Mouse (Mus musculus) adrenal gland, adult 8-10 months (tissue): ENCODE measurements around the gene Knop1. TPM values are rescaled to one million over a fixed set of nuclear protein-coding genes. Genes with fewer than 3 reads are reported as not detected.

Source experiments
- DNase-seq: peaks from one replicate; pipeline ENCODE4 v3.0.0; 2022
- total RNA-seq, 4 experiments: library from RNA; stranded (reverse); gene quantifications; 2 replicates each; pipeline ENCODE4 v1.2.4; 2022

Gene Knop1
- 10 to 100 TPM; 37.9 to 71.5 (median 56.6) TPM for total RNA-seq

- DNase-seq: no peak
Measured at GRCm38 (mm10) chr7:118855877-118856304, at the start of gene Knop1. Gene Knop1, minus strand, starts transcription at chr7:118856254.

DNA sequence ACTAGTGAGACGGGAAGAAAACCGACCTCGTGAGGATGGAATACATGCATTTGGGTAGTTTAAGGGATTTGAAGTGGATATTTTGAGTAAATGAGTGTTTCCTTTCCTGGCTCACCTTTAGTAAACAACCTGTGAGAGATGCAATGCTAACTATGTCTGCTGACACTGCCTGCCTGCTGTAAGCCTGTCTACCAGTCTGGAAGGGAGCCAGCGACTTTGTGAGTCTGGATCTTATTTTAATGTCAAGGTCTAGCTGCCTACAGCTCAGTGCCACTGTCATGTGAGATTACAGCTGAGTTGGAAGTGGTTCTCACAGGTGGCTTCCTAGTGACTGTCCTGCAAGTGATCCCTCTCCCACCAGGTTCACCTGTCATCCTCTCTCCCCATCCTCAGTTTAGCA lies 48.5 kb upstream of the Knop1 start:
- DNase-seq: peak; percentile 75

- no peak for DNase-seq
Measured at GRCm38 (mm10) chr7:118903879-118904278, 47.8 kb upstream of the Knop1 start.

DNA sequence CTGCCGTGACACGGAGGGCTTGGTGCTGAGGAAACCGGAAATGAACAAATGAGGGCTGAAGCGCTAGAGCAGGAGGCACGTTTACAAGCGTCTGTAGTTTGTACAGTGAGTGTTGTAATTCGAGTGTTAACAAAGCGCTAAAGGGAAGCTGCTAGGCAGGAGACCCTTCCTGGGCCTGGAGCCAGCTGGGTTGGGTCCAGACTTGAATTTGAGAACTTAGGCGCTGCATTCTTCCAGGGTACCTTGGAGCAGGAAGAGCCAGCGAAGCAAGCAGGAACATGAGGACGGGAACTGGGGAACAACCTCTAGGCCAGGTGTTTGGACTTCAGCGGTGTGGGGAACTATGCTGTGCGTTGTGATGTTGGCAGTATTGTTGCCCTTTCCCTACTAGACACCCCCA lies 46.9 kb upstream of the Knop1 start:
- no peak for DNase-seq

GRCm38 (mm10) chr7:118900090-118900489 lies 44.0 kb upstream of the Knop1 start:
- DNase-seq: no peak

DNA sequence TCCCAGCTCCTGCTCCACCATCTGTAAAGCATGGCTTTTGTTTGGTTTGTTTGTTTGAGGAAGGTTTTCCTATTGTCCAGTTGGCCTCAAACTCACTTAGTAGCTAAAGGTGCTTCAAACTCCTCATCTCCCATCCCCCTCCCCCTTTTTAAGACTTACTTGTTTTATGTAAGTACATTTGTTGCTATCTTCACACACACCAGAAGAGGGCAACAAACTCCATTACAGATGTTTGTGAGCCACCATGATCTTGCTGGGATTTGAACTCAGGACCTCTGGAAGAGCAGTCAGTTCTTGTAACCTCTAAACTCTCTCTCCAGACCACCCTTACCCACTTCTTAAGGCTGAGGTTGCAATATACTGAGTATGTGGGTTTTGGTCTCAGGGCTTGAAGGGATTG lies 42.0 kb upstream of the Knop1 start:
- no peak for DNase-seq

- DNase-seq: no peak
Measured at GRCm38 (mm10) chr7:118895469-118896450, 39.7 kb upstream of the Knop1 start.

DNA sequence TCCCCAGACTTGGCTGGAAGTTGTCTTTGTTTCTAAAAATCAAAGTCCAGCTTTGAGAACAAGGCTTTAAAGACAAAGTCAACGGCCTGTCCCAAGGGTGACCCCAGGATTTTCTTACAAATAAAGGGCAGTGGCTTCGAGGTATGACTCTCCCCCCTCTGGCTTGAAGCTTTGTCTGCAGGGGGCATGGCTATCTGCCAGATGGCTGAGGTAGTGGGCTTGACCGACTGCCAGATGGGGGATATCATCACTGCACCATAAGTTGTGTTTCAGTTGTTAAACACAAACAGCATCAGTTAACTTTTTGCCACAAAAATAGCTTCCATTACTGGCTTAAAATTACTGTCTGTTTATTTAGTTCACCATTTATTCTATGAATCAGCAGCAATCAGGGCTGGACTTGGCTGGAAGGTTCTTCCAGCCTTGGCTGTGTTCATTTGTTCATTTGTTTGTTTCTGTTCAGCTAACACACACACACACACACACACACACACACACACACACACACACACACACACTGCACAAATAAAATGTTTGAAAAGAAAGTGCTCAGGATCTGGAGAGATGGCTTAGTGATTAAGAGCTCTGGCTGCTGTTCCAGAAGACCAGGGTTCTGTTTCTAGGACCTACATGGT lies 33.1 kb upstream of the Knop1 start:
- DNase-seq: no peak

GRCm38 (mm10) chr7:118887303-118888055 lies 31.4 kb upstream of the Knop1 start:
- DNase-seq: no peak

DNA sequence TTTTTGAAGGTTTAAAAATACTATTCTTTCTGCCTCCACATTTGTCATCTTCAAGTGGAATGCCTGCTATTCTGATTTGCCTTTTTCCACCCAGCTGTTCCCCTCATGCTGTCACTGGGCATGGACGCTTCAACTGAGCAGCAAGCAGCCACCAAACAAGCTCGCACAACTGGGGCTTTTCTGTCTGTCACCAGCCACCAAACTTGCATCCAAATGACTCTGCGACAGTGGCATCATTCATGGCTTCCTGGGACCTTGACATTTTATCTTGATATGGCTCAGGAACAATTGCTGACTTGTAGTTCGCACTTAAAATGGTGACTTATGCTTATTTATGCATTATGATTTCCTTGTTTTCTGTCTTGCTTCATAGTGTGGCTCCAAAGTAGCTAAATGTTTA lies 28.9 kb upstream of the Knop1 start:
- peak; percentile 30 for DNase-seq

DNA sequence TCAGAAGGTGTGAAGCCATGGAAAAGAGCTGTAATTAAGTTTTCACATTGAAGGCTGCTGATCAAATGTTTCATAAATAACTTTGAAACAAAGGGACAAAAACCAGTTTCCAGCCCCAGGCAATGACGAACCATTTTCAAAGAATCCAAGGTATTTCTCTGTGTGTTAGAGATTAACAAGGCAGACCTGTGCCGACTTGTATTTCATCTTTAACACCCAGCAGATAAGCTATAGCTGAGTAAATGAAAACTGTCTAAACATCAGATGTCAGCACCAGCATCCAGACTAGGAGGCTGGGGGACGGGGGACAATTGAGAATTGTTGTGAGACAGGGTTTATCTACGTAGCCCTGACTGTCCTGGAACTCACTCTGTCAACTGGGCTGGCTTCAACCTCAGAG lies 27.9 kb upstream of the Knop1 start:
- no peak for DNase-seq

- DNase-seq: no peak
Measured at GRCm38 (mm10) chr7:118879466-118880029, 23.5 kb upstream of the Knop1 start.

GRCm38 (mm10) chr7:118865362-118865761 lies 9.3 kb upstream of the Knop1 start:
- DNase-seq: no peak

DNA sequence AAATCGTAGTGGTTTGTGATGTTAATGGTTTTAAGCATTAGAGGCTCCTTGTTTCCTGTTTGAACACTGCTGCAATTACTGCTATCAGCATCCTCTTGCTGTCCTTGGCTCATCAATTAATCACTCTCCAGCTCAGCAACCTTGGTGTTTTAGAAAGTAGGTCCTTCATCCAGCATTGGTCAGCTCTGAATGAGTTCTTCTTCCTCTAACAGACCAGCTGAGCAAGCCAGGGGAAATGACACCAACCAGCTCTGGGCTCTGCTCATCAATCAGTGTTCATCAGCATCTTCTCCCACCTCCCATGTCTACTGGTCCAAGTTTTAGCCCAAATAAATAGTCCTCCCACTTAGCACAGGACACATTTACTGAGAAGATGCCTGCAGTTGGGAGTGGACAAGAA lies 2.6 kb upstream of the Knop1 start:
- DNase-seq: peak; percentile 47

DNA sequence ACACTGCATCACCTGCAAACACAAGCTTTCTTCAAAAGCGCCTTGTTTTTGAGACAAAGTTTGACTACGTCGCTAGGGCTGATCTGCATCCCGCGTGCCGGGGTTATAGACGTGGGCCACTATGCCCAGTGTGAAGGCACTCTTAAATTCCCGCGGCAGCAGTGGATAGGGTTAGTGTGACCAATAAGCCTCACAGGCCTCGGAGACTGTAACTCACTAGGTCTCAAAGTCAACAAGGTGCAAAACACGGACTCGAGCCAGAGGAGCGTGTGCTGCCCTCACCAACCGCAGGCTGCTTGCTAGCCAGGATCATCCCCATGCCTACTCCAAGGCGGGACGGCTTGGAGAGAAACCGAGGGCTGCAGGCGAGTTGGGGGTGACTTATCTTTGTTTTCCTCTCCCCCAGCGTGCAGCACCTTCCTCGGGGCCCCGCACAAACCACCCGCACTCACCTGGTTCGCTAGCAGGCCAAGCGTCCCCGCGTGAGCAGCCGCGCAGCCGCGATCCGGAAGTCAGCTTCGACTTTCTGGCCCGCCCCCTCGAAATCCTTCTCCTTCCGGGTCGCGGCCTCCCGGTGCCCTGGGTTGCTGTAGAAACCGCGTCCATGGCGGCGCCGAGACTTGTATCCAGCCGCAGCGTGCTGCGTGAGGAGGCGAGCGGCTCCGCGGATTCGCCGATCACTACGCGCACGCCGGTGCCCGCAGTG lies 730 bp downstream of the Knop1 start, which contains the start of gene Iqck:
TSS of gene Iqck (plus strand) at position 582 of the 706 bp plus-strand sequence.
- peak; percentile 88 for DNase-seq

DNA sequence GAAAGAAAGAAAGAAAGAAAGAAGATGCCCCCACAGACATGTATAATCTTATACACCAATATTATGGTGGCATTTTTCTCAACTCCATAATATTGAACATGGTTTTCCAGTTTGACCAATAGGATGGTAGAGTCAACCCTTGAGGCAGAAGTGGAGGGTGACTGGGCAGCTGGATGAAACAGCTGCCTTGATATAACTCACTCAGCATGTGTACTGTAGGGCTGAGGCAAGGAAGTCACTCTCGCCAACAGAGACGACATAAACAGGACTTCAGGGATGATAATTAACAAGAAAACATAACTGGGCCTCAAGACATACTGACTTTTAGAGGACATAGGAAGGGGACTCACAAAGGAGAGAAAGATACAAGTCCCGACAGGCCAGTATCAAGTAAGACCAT lies 1.4 kb downstream of the Knop1 start:
- DNase-seq: no peak

DNA sequence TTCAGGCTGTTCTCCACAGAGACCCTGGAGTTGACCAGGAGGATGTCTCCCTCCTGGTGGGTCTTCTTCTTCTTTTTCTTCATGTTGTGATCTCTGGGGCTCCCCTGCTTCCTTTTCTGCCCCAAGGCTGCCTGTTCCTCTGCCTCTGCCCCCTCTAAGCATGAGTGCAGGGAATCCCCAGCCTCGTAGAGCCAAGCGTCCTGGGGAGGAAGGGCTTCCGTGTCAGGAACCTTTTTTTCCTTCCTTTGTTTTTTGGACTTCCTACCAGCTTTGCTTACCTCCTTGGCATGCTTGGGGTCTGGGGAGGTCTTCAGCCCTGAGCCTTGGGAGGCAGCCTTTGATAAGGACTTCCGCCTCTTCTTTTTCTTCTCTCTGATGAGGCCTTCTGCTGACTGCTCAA lies 3.4 kb downstream of the Knop1 start:
- DNase-seq: no peak

GRCm38 (mm10) chr7:118851571-118851970 lies 4.5 kb downstream of the Knop1 start:
- no peak for DNase-seq

DNA sequence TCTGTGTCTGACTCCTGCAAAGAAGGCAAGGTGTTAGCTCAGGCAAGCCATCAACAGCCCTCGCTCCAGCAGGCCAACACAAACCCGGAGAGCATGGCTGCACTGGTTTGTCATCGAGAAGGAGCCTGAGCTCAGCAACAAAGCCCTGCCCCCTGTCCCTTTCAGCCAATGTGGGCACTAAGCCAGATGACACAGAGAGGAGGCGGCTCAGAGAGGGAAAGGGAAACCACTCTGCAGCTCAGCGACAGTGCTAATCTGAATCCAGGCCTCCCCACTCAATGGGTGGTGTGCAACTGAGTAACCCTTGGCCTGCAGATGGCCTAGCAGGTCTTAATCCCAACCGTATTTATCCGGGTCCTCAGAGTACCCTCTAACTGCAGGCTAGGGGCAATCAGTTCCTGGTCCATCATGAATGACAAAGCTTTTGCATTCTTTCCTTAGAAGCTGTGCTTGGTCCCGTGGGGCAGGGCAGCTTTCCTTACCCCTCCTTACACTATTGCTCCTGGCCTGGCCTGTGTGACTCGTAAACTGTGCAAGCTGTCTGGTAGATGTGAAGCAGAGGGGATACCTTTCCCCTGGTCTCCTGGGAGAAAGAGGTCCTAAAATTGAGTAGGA lies 5.3 kb downstream of the Knop1 start:
- DNase-seq: peak; percentile 55

- no peak for DNase-seq
Measured at GRCm38 (mm10) chr7:118849543-118850250, 6.4 kb downstream of the Knop1 start.

GRCm38 (mm10) chr7:118848796-118849195 lies 7.3 kb downstream of the Knop1 start:
- peak; percentile 64 for DNase-seq
